Mouse (Mus musculus) kidney, adult 2 months (tissue): ENCODE data around the gene Fkbp5.

Experiments used
- CTCF ChIP-seq: fragments of 200-500 bp; conservative IDR thresholded peaks from 2 replicates; pipeline ENCODE4 v1.5.1; 2011; ENCODE audit warnings: low read depth, mild to moderate bottlenecking, control low read depth, low read length, moderate library complexity, mixed read lengths; ENCODE audit not compliant: insufficient read depth, insufficient read length
- POLR2A ChIP-seq: fragments of 200-500 bp; IDR thresholded peaks from one replicate; pipeline ENCODE4 v1.6.1; 2011; ENCODE audit warnings: low read depth, low read length, control low read depth

DNA sequence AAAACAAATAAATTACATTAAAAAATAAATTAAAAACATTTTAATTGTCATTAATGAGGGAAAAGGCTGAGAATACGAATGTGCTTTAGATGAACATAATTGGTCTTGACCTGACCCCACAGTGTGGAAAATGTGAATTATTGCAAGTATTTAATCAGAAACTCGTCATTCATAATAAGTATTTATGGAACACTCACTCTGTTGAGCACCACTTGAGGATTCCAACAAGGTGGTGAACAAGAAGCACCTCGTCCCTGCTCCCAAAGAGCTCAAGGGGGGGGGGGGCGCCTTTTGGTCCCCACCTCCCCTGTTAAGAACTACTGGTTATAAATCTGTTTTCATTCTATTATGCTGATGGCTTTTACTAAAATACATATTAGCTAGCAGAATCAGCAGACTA lies 51.4 kb downstream of the Fkbp5 start:
- TF ChIP-seq CTCF (no peak), POLR2A (no peak)
